Mouse (Mus musculus) cerebellum, postnatal 4 days (tissue): ENCODE measurements around the gene Cd36.

Experiments used
- DNase-seq, 2 experiments: peaks; one replicate each; pipeline ENCODE4 v3.0.0; 2022; ENCODE audit warnings: low spot score in 2 of 2, mixed read lengths in 1 of 2

Cd36 gene

DNA sequence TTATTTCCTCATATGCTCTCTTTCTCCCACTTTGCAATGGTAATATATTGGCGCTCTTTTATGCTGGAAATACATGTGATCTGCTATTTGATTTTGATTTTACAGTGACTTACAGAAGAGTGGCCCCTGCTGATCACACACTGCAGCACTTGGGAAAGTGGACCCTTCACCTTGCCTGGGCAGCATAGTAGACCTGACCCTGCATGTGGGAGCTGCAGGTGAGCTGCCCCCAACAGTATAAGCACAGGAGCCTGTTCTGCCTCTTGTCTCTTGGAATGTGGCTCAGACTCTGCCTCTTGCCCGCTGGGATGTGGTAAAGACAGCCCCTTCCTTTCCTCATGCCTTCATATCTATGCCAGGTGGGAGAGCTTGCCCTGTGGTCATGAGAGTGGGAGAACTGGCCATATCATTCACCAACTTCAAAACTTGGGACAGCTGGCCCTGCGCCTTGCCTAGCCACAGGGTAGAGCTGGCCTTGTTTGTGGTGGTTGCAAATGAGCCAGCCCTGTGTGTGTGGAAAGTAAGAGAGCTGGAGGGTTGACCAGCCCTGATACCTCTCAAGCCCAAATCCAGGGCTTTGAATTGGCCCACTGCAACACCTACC, 81.7 kb downstream of the Cd36 start:
- no peak for DNase-seq

- no peak for DNase-seq
These were observed 112.0 kb downstream of the Cd36 start for GRCm38 (mm10) chr5:17776571-17776970.

DNA sequence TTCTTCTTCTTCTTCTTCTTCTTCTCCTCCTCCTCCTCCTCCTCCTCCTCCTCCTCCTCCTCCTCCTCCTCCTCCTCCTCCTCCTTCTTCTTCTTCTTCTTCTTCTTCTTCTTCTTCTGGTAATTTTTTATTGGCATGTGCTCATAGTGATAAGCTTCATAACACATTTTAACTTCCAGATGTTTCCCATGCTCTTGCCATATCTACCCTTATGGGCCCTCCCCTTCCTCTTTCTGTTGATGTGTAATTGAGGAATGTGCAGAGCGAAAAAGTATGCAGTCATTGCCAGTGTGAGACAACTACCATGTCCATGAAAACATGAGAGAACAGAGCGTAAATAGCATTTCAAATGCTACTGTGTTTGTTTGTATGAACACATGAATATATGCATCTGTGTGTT, 118.3 kb downstream of the Cd36 start:
- no peak for DNase-seq

DNA sequence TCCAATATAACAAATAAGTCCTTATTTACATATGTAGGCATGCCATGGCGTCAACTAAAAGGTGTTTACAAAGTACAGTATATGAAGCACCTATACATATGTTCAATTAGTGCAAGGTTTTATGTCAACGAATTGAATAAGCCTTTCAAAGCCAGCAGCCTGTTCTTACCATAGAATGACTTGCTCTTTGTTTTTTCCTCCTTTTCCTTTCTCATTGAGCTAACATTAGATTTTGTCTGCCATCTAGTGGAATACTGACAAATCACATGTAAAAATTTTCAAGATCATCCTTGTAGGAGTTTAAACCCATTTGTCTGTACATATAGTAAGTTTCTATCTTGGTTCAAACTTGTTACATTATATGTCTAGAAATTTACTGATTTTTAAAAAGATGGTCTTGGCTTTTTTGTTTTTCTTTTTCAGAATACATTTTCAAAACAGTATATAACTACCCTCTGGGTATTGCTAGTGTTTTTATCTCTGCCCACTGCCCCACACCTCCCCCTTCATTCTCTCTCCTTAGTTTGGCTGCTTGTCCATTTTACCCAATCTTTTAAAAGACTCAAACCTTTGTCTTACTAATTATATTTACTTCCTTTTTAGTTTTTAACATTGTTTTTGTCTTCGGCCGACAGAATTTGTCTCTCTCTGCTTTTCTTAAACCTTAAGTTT, 122.5 kb downstream of the Cd36 start:
- no peak for DNase-seq

- no peak for DNase-seq
These were observed 135.1 kb downstream of the Cd36 start for GRCm38 (mm10) chr5:17753471-17754005.

- DNase-seq = no peak
These were observed 140.3 kb downstream of the Cd36 start for GRCm38 (mm10) chr5:17748293-17748692.

DNA sequence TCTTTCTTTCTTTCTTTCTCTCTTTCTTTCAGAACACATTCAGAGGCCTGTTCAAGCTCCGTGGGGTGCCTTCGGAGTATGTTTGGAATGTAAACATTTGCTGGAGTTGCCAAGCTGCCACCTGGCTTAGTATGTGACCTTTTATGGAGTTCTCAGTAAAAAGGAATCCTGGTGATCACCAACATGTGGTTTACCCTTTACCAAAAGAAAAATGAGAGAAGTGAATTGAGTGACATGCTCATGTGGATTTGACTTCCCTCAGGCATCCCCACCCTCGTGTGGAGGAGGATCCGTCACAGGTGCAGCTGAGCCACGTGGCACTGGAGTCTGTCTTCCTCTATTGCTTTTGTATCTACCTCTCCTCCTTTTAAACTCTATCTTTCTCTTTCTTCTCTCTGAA, 141.5 kb downstream of the Cd36 start:
- no peak for DNase-seq

DNA sequence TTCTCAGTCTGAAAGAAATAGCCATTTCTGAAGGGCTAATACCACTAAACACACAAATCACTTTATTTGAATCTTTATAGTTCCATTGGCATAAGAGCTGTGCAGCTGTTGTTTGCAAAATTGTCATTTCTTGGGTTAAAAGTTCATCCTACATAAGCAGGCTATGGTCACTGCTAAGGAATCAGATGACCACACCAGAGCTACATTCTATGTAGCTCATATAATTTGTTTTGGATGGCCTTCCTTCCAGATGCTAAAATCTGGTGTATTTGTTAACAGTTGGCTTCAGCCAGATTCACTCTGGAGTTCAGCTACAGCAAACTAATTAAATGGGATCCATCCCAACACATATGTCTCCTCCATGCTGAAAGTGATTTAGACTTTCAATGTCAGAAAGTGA, 142.1 kb downstream of the Cd36 start:
- no peak for DNase-seq

GRCm38 (mm10) chr5:17739805-17740204, 148.8 kb downstream of the Cd36 start:
- no peak for DNase-seq
